Mouse (Mus musculus) stomach, embryonic 14.5 days (tissue): ENCODE measurements around the gene Trim65. TPM values are rescaled to one million over a fixed set of nuclear protein-coding genes. Genes with fewer than 3 reads are reported as not detected.
A peak's percentile ranks its signal among the peaks of the same experiment; 100 is the strongest.

Experiments used
- ATAC-seq: fragments of 200-750 bp; cut with Nextera tagmentation; 2 replicates; pipeline ENCODE4 v1.8.0; 2017; ENCODE audit warnings: low read depth, moderate TSS enrichment; ENCODE audit not compliant: insufficient number of reproducible peaks, insufficient read depth, low FRiP score
- H3K27ac ChIP-seq: fragments of 300-500 bp; sonication (generic); 2 replicates; pipeline ENCODE4 v1.5.1; 2014; ENCODE audit warnings: mild to moderate bottlenecking, low read length, moderate library complexity, mixed read lengths
- H3K27me3 ChIP-seq: fragments of 300-500 bp; sonication (generic); 2 replicates; pipeline ENCODE4 v1.6.1; 2014; ENCODE audit warnings: low read length, control low read depth, mixed read lengths; ENCODE audit not compliant: control insufficient read depth, insufficient read depth
- H3K36me3 ChIP-seq: fragments of 300-500 bp; sonication (generic); 2 replicates; pipeline ENCODE4 v1.6.1; 2014; ENCODE audit warnings: mild to moderate bottlenecking, control low read depth, low read length, moderate library complexity, mixed read lengths; ENCODE audit not compliant: control insufficient read depth, insufficient read depth
- H3K4me1 ChIP-seq: fragments of 300-500 bp; sonication (generic); 2 replicates; pipeline ENCODE4 v1.6.1; 2014; ENCODE audit warnings: low read length, control low read depth, mixed read lengths; ENCODE audit not compliant: control insufficient read depth, insufficient read depth
- H3K4me2 ChIP-seq: fragments of 300-500 bp; sonication (generic); replicated peaks from 2 replicates; pipeline ENCODE4 v1.6.1; 2014; ENCODE audit warnings: low read depth, low read length, control low read depth
- H3K4me3 ChIP-seq: fragments of 300-500 bp; sonication (generic); 2 replicates; pipeline ENCODE4 v1.5.1; 2014; ENCODE audit warnings: low read depth, low read length, control low read depth
- H3K9ac ChIP-seq: fragments of 300-500 bp; sonication (generic); replicated peaks from 2 replicates; pipeline ENCODE4 v1.6.1; 2014; ENCODE audit warnings: low read depth, mild to moderate bottlenecking, control low read depth, low read length, moderate library complexity, mixed read lengths
- H3K9me3 ChIP-seq: fragments of 300-500 bp; sonication (generic); 2 replicates; pipeline ENCODE4 v1.6.1; 2016; ENCODE audit warnings: low read depth, low read length, control low read depth; ENCODE audit not compliant: control insufficient read depth
- WGBS: fragments of 180-500 bp; shearing (Covaris S2); extraction: QIAGEN DNeasy Blood & Tissue Kit; methylation state at CpG from one replicate; pipeline ENCODE4 v1.1.7; 2014; 5-methylcytosine and 5-hydroxymethylcytosine counted together
- polyA plus RNA-seq: library from polyadenylated mRNA; unstranded; fragments of >200 nt; fragmentation: Nextera tagmentation; extraction: Ambion mirVana; gene quantifications from 2 replicates; pipeline ENCODE4 v1.2.1, GENCODE M21; 2014

Gene Trim65
- polyA plus RNA-seq, 1 experiment from 2014 or later = 5.0 TPM

GRCm38 (mm10) chr11:116077446-116078204 is 53.3 kb downstream of the Trim65 start, which contains the start of gene Unc13d:
Unc13d (minus strand) TSS chr11:116077961.
- Histone ChIP-seq H3K36me3 (peaks cover 36% of the 10 kb centered on the region), H3K27ac (peak within 1 kb of the TSS; percentile 82; the same call in 1 of the 2 replicates), H3K9ac (0 out of 2 replicates have a peak within 1 kb of the TSS, but pooled peaks have one; percentile 18), H3K27me3 (no peaks in the 10 kb centered on the region), H3K4me1 (peaks cover 9% of the 10 kb centered on the region), H3K9me3 (no peaks in the 10 kb centered on the region), H3K4me3 (no peak within 1 kb of the TSS), H3K4me2 (peak within 1 kb of the TSS; percentile 44)
- ATAC-seq = peak; percentile 81
- WGBS = 56% methylated on average over 22 of the region's 22 CpGs

GRCm38 (mm10) chr11:116076836-116077235 is 54.1 kb downstream of the Trim65 start:
- H3K4me3 ChIP-seq = no peak overlapping the region
- H3K9ac ChIP-seq = no peak overlapping the region
- H3K9me3 ChIP-seq = no peaks in the 10 kb centered on the region
- 76% methylated on average over 7 of the region's 7 CpGs for WGBS
- peak overlapping the region; percentile 44; the same call in 1 of the 2 replicates for H3K4me2 ChIP-seq
- peaks cover 29% of the 10 kb centered on the region for H3K36me3 ChIP-seq
- no peak for ATAC-seq
- H3K27me3 ChIP-seq = no peaks in the 10 kb centered on the region
- H3K4me1 ChIP-seq = peaks cover 9% of the 10 kb centered on the region
- H3K27ac ChIP-seq = no peak overlapping the region

GRCm38 (mm10) chr11:116076266-116076540 is 54.7 kb downstream of the Trim65 start:
- Histone ChIP-seq H3K4me2 (no peak overlapping the region), H3K27ac (no peak overlapping the region), H3K4me3 (no peak overlapping the region), H3K4me1 (peaks cover 9% of the 10 kb centered on the region), H3K9ac (no peak overlapping the region), H3K27me3 (no peaks in the 10 kb centered on the region), H3K36me3 (peaks cover 23% of the 10 kb centered on the region), H3K9me3 (no peaks in the 10 kb centered on the region)
- 59% methylated on average over 7 of the region's 7 CpGs for WGBS
- no peak; the same call in 1 of the 2 replicates for ATAC-seq

- Histone ChIP-seq H3K36me3 (peaks cover 19% of the 10 kb centered on the region), H3K4me3 (no peak overlapping the region), H3K4me1 (peaks cover 9% of the 10 kb centered on the region), H3K27me3 (no peaks in the 10 kb centered on the region), H3K4me2 (no peak overlapping the region), H3K27ac (no peak overlapping the region), H3K9me3 (no peaks in the 10 kb centered on the region), H3K9ac (no peak overlapping the region)
- WGBS = 59% methylated on average over 20 of the region's 20 CpGs
- no peak for ATAC-seq
Observed at GRCm38 (mm10) chr11:116075539-116076265, 55.2 kb downstream of the Trim65 start.

GRCm38 (mm10) chr11:116074436-116074991 is 56.4 kb downstream of the Trim65 start:
- no peak overlapping the region for H3K27ac ChIP-seq
- H3K9ac ChIP-seq = no peak overlapping the region
- H3K27me3 ChIP-seq = no peaks in the 10 kb centered on the region
- no peak overlapping the region for H3K4me2 ChIP-seq
- 54% methylated on average over 7 of the region's 7 CpGs for WGBS
- no peaks in the 10 kb centered on the region for H3K9me3 ChIP-seq
- H3K4me3 ChIP-seq = no peak overlapping the region
- peaks cover 7% of the 10 kb centered on the region for H3K36me3 ChIP-seq
- no peak for ATAC-seq
- peaks cover 9% of the 10 kb centered on the region for H3K4me1 ChIP-seq

- no peak for ATAC-seq
- no peaks in the 10 kb centered on the region for H3K27me3 ChIP-seq
- no peak overlapping the region for H3K9ac ChIP-seq
- no peak overlapping the region for H3K27ac ChIP-seq
- no peak overlapping the region for H3K4me2 ChIP-seq
- H3K4me3 ChIP-seq = no peak overlapping the region
- H3K4me1 ChIP-seq = no peaks in the 10 kb centered on the region
- 74% methylated on average over 3 of the region's 3 CpGs for WGBS
- no peaks in the 10 kb centered on the region for H3K36me3 ChIP-seq
- no peaks in the 10 kb centered on the region for H3K9me3 ChIP-seq
Observed at GRCm38 (mm10) chr11:116072608-116073007, 58.3 kb downstream of the Trim65 start.

Other genes with a start within 250 kb of the Trim65 start
- 2.1 TPM in 2 replicates for gene Smim5, start 231.2 kb downstream of the Trim65 start, polyA plus RNA-seq
- gene Smim6, start 219.1 kb downstream of the Trim65 start, polyA plus RNA-seq = 35.9 and 41.9 TPM in 2 replicates
- gene Sap30bp, start 197.8 kb downstream of the Trim65 start, polyA plus RNA-seq = 35.8 and 43.6 TPM in 2 replicates
- gene Recql5, start 197.7 kb downstream of the Trim65 start, polyA plus RNA-seq = 19.6 and 20.2 TPM in 2 replicates
- gene Itgb4, start 156.4 kb downstream of the Trim65 start, polyA plus RNA-seq = 10.2 and 10.7 TPM in 2 replicates
- 157 and 164 TPM in 2 replicates for gene Galk1, start 118.4 kb downstream of the Trim65 start, polyA plus RNA-seq
- 1,982 and 2,067 TPM in 2 replicates for gene H3f3b, start 103.2 kb downstream of the Trim65 start, polyA plus RNA-seq
- 29.2 and 31.6 TPM in 2 replicates for gene Unk, start 100.8 kb downstream of the Trim65 start, polyA plus RNA-seq
- gene Unc13d, start 53.2 kb downstream of the Trim65 start, polyA plus RNA-seq = 3.7 and 4.7 TPM in 2 replicates
- 74.0 and 82.4 TPM in 2 replicates for gene Wbp2, start 44.1 kb downstream of the Trim65 start, polyA plus RNA-seq
- gene Trim47, start 3.9 kb downstream of the Trim65 start, polyA plus RNA-seq = 12.2 and 17.3 TPM in 2 replicates
- gene Mrpl38, start 7.7 kb upstream of the Trim65 start, polyA plus RNA-seq = 93.9 and 94.2 TPM in 2 replicates
- 29.3 and 30.2 TPM in 2 replicates for gene Fbf1, start 37.0 kb upstream of the Trim65 start, polyA plus RNA-seq
- gene Ten1, start 67.7 kb upstream of the Trim65 start, polyA plus RNA-seq = 80.9 and 81.3 TPM in 2 replicates
- 29.0 and 29.6 TPM in 2 replicates for gene Acox1, start 67.9 kb upstream of the Trim65 start, polyA plus RNA-seq
- gene Evpl, start 106.9 kb upstream of the Trim65 start, polyA plus RNA-seq = 5.0 and 6.0 TPM in 2 replicates
- gene Srp68, start 143.1 kb upstream of the Trim65 start, polyA plus RNA-seq = 71.8 and 74.2 TPM in 2 replicates
- gene Galr2, start 149.8 kb upstream of the Trim65 start, polyA plus RNA-seq = 0.13 and 0.15 TPM in 2 replicates
- 67.3 and 72.7 TPM in 2 replicates for gene Exoc7, start 176.1 kb upstream of the Trim65 start, polyA plus RNA-seq
- 0.17 and 0.34 TPM in 2 replicates for gene Foxj1, start 204.3 kb upstream of the Trim65 start, polyA plus RNA-seq